Mouse (Mus musculus): ENCODE results near the gene Rapgef3.
A peak's percentile ranks its signal among the peaks of the same experiment; 100 is the strongest.

Rapgef3 gene

GRCm38 (mm10) chr15:97767280-97768186, at the start of gene Rapgef3:
TSS of gene Rapgef3 (minus strand) at chr15:97767972.
- peak; percentile 85 for DNase-seq (ENCODE audit: low spot score)

- no peak for DNase-seq (ENCODE audit: low spot score)
Observed at GRCm38 (mm10) chr15:97816199-97816994, 48.6 kb upstream of the Rapgef3 start.

- no peak for DNase-seq (ENCODE audit: low spot score)
Observed at GRCm38 (mm10) chr15:97815254-97815653, 47.5 kb upstream of the Rapgef3 start.

- DNase-seq (ENCODE audit: low spot score), result no peak
Observed at GRCm38 (mm10) chr15:97814703-97815102, 46.9 kb upstream of the Rapgef3 start.

- DNase-seq (ENCODE audit: low spot score), result no peak
Observed at GRCm38 (mm10) chr15:97813452-97814204, 45.9 kb upstream of the Rapgef3 start.

- DNase-seq (ENCODE audit: low spot score), result no peak
Observed at GRCm38 (mm10) chr15:97812875-97813274, 45.1 kb upstream of the Rapgef3 start.

- DNase-seq (ENCODE audit: low spot score), result peak; percentile 79
Observed at GRCm38 (mm10) chr15:97812126-97812525, 44.4 kb upstream of the Rapgef3 start.

GRCm38 (mm10) chr15:97811307-97811706, 43.5 kb upstream of the Rapgef3 start:
- DNase-seq (ENCODE audit: low spot score), result no peak

GRCm38 (mm10) chr15:97810399-97810798, 42.6 kb upstream of the Rapgef3 start:
- no peak for DNase-seq (ENCODE audit: low spot score)

- peak; percentile 73 for DNase-seq (ENCODE audit: low spot score)
Observed at GRCm38 (mm10) chr15:97809942-97810341, 42.2 kb upstream of the Rapgef3 start.

GRCm38 (mm10) chr15:97809206-97809605, 41.4 kb upstream of the Rapgef3 start:
- no peak for DNase-seq (ENCODE audit: low spot score)

- DNase-seq (ENCODE audit: low spot score), result no peak
Observed at GRCm38 (mm10) chr15:97808532-97808931, 40.8 kb upstream of the Rapgef3 start.

GRCm38 (mm10) chr15:97807867-97808266, 40.1 kb upstream of the Rapgef3 start:
- DNase-seq (ENCODE audit: low spot score), result no peak

GRCm38 (mm10) chr15:97802575-97802974, 34.8 kb upstream of the Rapgef3 start:
- no peak for DNase-seq (ENCODE audit: low spot score)

GRCm38 (mm10) chr15:97801811-97802210, 34.0 kb upstream of the Rapgef3 start:
- no peak for DNase-seq (ENCODE audit: low spot score)

- no peak for DNase-seq (ENCODE audit: low spot score)
Observed at GRCm38 (mm10) chr15:97800853-97801252, 33.1 kb upstream of the Rapgef3 start.

GRCm38 (mm10) chr15:97799446-97799845, 31.7 kb upstream of the Rapgef3 start:
- no peak for DNase-seq (ENCODE audit: low spot score)

GRCm38 (mm10) chr15:97798134-97798533, 30.4 kb upstream of the Rapgef3 start:
- no peak for DNase-seq (ENCODE audit: low spot score)

- DNase-seq (ENCODE audit: low spot score), result no peak
Observed at GRCm38 (mm10) chr15:97796674-97797310, 29.0 kb upstream of the Rapgef3 start.

GRCm38 (mm10) chr15:97795559-97796235, 27.9 kb upstream of the Rapgef3 start:
- DNase-seq (ENCODE audit: low spot score), result no peak

GRCm38 (mm10) chr15:97794268-97794667, 26.5 kb upstream of the Rapgef3 start:
- DNase-seq (ENCODE audit: low spot score), result no peak
